ENCODE assay signal across 8 mouse cellular contexts in the genomic region with DNA sequence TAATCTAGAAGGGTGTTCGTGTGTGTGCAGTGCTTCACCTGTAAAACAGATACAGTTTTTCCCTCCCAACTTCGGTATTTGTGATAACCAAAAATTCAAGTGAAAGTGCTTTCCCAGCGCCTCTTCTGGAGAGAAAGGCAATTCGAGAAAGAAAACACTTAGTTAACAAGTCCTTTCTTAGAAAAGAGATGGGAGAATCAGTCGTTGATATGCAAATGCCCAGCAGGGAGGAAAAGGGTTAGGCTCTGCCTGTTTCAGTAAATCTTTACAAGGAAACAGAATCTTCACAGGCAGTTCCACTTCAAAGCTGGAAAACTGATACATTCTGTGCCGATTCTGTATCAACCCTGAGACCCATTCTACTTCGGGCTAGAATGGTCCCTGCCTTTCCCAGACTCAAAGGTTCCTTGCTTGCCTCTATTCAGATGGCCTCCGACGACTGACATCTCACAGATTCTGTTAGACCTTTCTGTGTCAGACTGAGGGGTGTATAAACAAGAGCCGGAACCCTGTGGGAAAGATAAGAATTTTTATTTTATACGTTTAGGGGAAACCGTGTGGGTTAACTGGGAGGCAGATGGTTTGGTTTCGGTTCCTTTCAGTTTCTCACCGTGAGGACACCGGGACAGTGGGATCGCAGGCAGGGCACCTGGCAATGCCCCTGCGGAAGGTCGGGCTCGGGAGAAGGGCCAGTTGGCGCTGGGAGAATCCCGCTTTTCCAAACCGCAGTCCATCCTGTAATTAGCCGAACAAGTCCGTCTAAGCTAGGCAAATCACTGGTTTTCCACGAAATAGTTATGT. TPM values are rescaled to one million over a fixed set of nuclear protein-coding genes. Genes with fewer than 3 reads are reported as not detected.
DNase-seq lines count a peak whose midpoint lies in the region; ATAC-seq and TF ChIP-seq lines count a peak whose summit lies in the region.

Gene Slc9a2 (plus strand): TSS at position 508 of the 801 bp plus-strand sequence.

- H3K36me3 ChIP-seq in thymus, adult 2 months (ENCODE audit: control insufficient read depth, insufficient read depth, low read length), result no peaks in the 10 kb centered on the region
- H3K36me3 ChIP-seq in heart, embryonic 16.5 days (ENCODE audit: control insufficient read depth, insufficient read depth), result no peaks in the 10 kb centered on the region
- H3K36me3 ChIP-seq in neural tube, embryonic 13.5 days, result no peaks in the 10 kb centered on the region

- TF ChIP-seq POLR2A in thymus, adult 2 months (IDR thresholded peaks at IDR 0.05; ENCODE audit: control insufficient read depth, extremely low read depth, insufficient read depth, low read length, poor library complexity), result no peak

- peak within 1 kb of the TSS; percentile 57 for H3K4me3 ChIP-seq in thymus, adult 2 months (ENCODE audit: control insufficient read depth, insufficient read depth, low read length)
- peak within 1 kb of the TSS; percentile 73 for H3K4me3 ChIP-seq in heart, embryonic 16.5 days (ENCODE audit: low read length)
- H3K4me3 ChIP-seq in neural tube, embryonic 13.5 days, result peak within 1 kb of the TSS; percentile 63

- peaks cover 14% of the 10 kb centered on the region for H3K4me1 ChIP-seq in thymus, adult 2 months (replicated peaks; ENCODE audit: control insufficient read depth, insufficient read depth, low read length)
- peaks cover 9% of the 10 kb centered on the region; the same call in 1 of the 2 replicates for H3K4me1 ChIP-seq in heart, embryonic 16.5 days (ENCODE audit: control insufficient read depth, insufficient read depth, low read length)
- peaks cover 21% of the 10 kb centered on the region for H3K4me1 ChIP-seq in neural tube, embryonic 13.5 days (replicated peaks)

- no peak within 1 kb of the TSS for H3K27ac ChIP-seq in thymus, adult 2 months (ENCODE audit: control insufficient read depth, insufficient read depth, low read length)
- H3K27ac ChIP-seq in heart, embryonic 16.5 days (ENCODE audit: low read length), result no peak within 1 kb of the TSS
- no peak within 1 kb of the TSS for H3K27ac ChIP-seq in neural tube, embryonic 13.5 days (replicated peaks)

- peak within 1 kb of the TSS; percentile 62 for H3K9ac ChIP-seq in heart, embryonic 16.5 days (ENCODE audit: low read length)
- H3K9ac ChIP-seq in neural tube, embryonic 13.5 days, result peak within 1 kb of the TSS; percentile 69

- WGBS in thymus, adult 2 months, result 4% methylated on average over 25 of the region's 25 CpGs
- WGBS in heart, embryonic 16.5 days, result 3% methylated on average over 25 of the region's 25 CpGs
- WGBS in neural tube, embryonic 13.5 days, result 3% methylated on average over 25 of the region's 25 CpGs

- peak within 1 kb of the TSS; percentile 99 for H3K4me2 ChIP-seq in heart, embryonic 16.5 days (ENCODE audit: low read depth, low read length)
- H3K4me2 ChIP-seq in neural tube, embryonic 13.5 days, result peak within 1 kb of the TSS; percentile 99

- TF ChIP-seq CTCF in thymus, adult 2 months (IDR thresholded peaks at IDR 0.05; ENCODE audit: borderline replicate concordance, control insufficient read depth, extremely low read depth, insufficient read depth, low read length, poor library complexity), result no peak

- peaks cover 13% of the 10 kb centered on the region; the same call in 1 of the 2 replicates for H3K27me3 ChIP-seq in thymus, adult 2 months (ENCODE audit: control insufficient read depth, insufficient read depth, low read length)
- H3K27me3 ChIP-seq in heart, embryonic 16.5 days (ENCODE audit: control insufficient read depth, insufficient read depth, low read length), result peaks cover 56% of the 10 kb centered on the region
- H3K27me3 ChIP-seq in neural tube, embryonic 13.5 days, result peaks cover 67% of the 10 kb centered on the region

- no peak for ATAC-seq in heart, embryonic 16.5 days (replicated peaks; ENCODE audit: extremely low read depth, insufficient read depth, low FRiP score)
- no peak for ATAC-seq in neural tube, embryonic 13.5 days (ENCODE audit: low read depth)

- H3K9me3 ChIP-seq in heart, embryonic 16.5 days (replicated peaks; ENCODE audit: control insufficient read depth, low read length), result no peaks in the 10 kb centered on the region
- no peaks in the 10 kb centered on the region for H3K9me3 ChIP-seq in neural tube, embryonic 13.5 days

- DNase-seq in cerebellum, postnatal 10 days, result peak; percentile 49 to 66
- DNase-seq in cerebellum, postnatal 4 days (ENCODE audit: low spot score in 2 of 2), result no peak
- peak; percentile 2 for DNase-seq in thymus, adult 2 months
- DNase-seq in thymus, postnatal 0 days (ENCODE audit: low spot score), result no peak
- DNase-seq in layer of hippocampus, postnatal 25 days (ENCODE audit: extremely low spot score in 1 of 2, low spot score in 1 of 2), result no peak
- no peak for DNase-seq in left cerebral cortex, adult 9 months (ENCODE audit: low spot score in 2 of 2)

RNA-seq across cellular contexts. Expression of gene Slc9a2, which starts in this region (rescaled TPM):
- 7.0 and 7.8 TPM in 2 replicates for polyA plus RNA-seq in thymus, adult 2 months (2012; rRNA removed)
- polyA plus RNA-seq in thymus, postnatal 0 days (2015; fragmentation: Nextera tagmentation; extraction: Ambion mirVana), result 1.8 and 2.0 TPM in 2 replicates
- polyA plus RNA-seq in heart, embryonic 16.5 days (2015; fragmentation: Nextera tagmentation; extraction: Ambion mirVana), result 0.42 and 0.96 TPM in 2 replicates
- 10 to 100 TPM; 23.7 to 23.8 TPM for total RNA-seq in layer of hippocampus, postnatal 25 days (2021)
- 0.04 and 0.07 TPM in 2 replicates for polyA plus RNA-seq in neural tube, embryonic 13.5 days (2015; fragmentation: Nextera tagmentation; extraction: Ambion mirVana)

Comparison
In these comparisons a context has a peak if more than half of its experiments do, and no peak if none do; other contexts are left out.
1. DNase-seq: peak in cerebellum, postnatal 10 days (2 of 2) and thymus, adult 2 months (single experiment); none in cerebellum, postnatal 4 days (0 of 2), thymus, postnatal 0 days (single experiment), layer of hippocampus, postnatal 25 days (0 of 2) and left cerebral cortex, adult 9 months (0 of 2).
2. Peak in every context shown above with its lines, with median percentiles within 50 percentile points of each other: H3K4me3 ChIP-seq.